Mouse (Mus musculus): Measurements from ENCODE around the gene Atp5g3. TPM values are rescaled to one million over a fixed set of nuclear protein-coding genes. Genes with fewer than 3 reads are reported as not detected.
A peak's percentile ranks its signal among the peaks of the same experiment; 100 is the strongest.

Atp5g3 gene
- polyA plus RNA-seq, 1 experiment = 1,072 TPM

- no peak for TF ChIP-seq POLR2A (IDR thresholded peaks at IDR 0.05; ENCODE audit: borderline replicate concordance, insufficient read depth, low read length)
- TF ChIP-seq CTCF (IDR thresholded peaks at IDR 0.05; ENCODE audit: borderline replicate concordance, insufficient read depth, low read depth, low read length) = no peak
- Histone ChIP-seq H3K4me1 (ENCODE audit: control insufficient read depth, insufficient read depth, low read length) (no peaks in the 10 kb centered on the region; the same call in 1 of the 2 replicates), H3K27ac (ENCODE audit: insufficient read depth, low read length) (no peak overlapping the region), H3K27me3 (ENCODE audit: control insufficient read depth, insufficient read depth, low read length) (no peaks in the 10 kb centered on the region), H3K4me3 (replicated peaks; ENCODE audit: insufficient read depth, low read depth, low read length) (peak overlapping the region; percentile 95)
- 47% methylated on average over 22 of the region's 22 CpGs for WGBS
- DNase-seq = peak; percentile 29 to 32
These were observed 17.5 kb downstream of the Atp5g3 start for GRCm38 (mm10) chr2:73893473-73894270.

- Histone ChIP-seq H3K4me3 (replicated peaks; ENCODE audit: insufficient read depth, low read depth, low read length) (peak within 1 kb of the TSS; percentile 95), H3K27me3 (ENCODE audit: control insufficient read depth, insufficient read depth, low read length) (no peaks in the 10 kb centered on the region), H3K27ac (ENCODE audit: insufficient read depth, low read length) (peak within 1 kb of the TSS; percentile 81), H3K4me1 (ENCODE audit: control insufficient read depth, insufficient read depth, low read length) (no peaks in the 10 kb centered on the region; the same call in 1 of the 2 replicates)
- peak; percentile 99 to 100 for DNase-seq
- WGBS = under 1% methylated on average over 63 of the region's 63 CpGs
- TF ChIP-seq POLR2A (IDR thresholded peaks at IDR 0.05; ENCODE audit: borderline replicate concordance, insufficient read depth, low read length) (peak; percentile 79), CTCF (IDR thresholded peaks at IDR 0.05; ENCODE audit: borderline replicate concordance, insufficient read depth, low read depth, low read length) (no peak)
These were observed 18.4 kb downstream of the Atp5g3 start, which contains the start of gene Atf2 for GRCm38 (mm10) chr2:73892464-73893296. Atf2 (minus strand) TSS chr2:73892639.

GRCm38 (mm10) chr2:73891701-73892463, 19.2 kb downstream of the Atp5g3 start:
- Histone ChIP-seq H3K27ac (ENCODE audit: insufficient read depth, low read length) (peak overlapping the region; percentile 81), H3K4me3 (replicated peaks; ENCODE audit: insufficient read depth, low read depth, low read length) (peak overlapping the region; percentile 91), H3K27me3 (ENCODE audit: control insufficient read depth, insufficient read depth, low read length) (no peaks in the 10 kb centered on the region), H3K4me1 (ENCODE audit: control insufficient read depth, insufficient read depth, low read length) (no peaks in the 10 kb centered on the region; the same call in 1 of the 2 replicates)
- under 1% methylated on average over 53 of the region's 54 CpGs for WGBS
- TF ChIP-seq CTCF (IDR thresholded peaks at IDR 0.05; ENCODE audit: borderline replicate concordance, insufficient read depth, low read depth, low read length) (no peak), POLR2A (IDR thresholded peaks at IDR 0.05; ENCODE audit: borderline replicate concordance, insufficient read depth, low read length) (no peak)
- DNase-seq = no peak

GRCm38 (mm10) chr2:73885997-73886396, 25.1 kb downstream of the Atp5g3 start:
- Histone ChIP-seq H3K27me3 (ENCODE audit: control insufficient read depth, insufficient read depth, low read length) (no peaks in the 10 kb centered on the region), H3K4me1 (ENCODE audit: control insufficient read depth, insufficient read depth, low read length) (no peaks in the 10 kb centered on the region), H3K27ac (ENCODE audit: insufficient read depth, low read length) (no peak overlapping the region), H3K4me3 (replicated peaks; ENCODE audit: insufficient read depth, low read depth, low read length) (no peak overlapping the region)
- no peak for TF ChIP-seq POLR2A (IDR thresholded peaks at IDR 0.05; ENCODE audit: borderline replicate concordance, insufficient read depth, low read length)
- TF ChIP-seq CTCF (IDR thresholded peaks at IDR 0.05; ENCODE audit: borderline replicate concordance, insufficient read depth, low read depth, low read length) = no peak
- DNase-seq = no peak
- 69% methylated on average over 2 of the region's 2 CpGs for WGBS

- WGBS = 45% methylated on average over 2 of the region's 2 CpGs
- Histone ChIP-seq H3K4me1 (ENCODE audit: control insufficient read depth, insufficient read depth, low read length) (no peaks in the 10 kb centered on the region), H3K4me3 (replicated peaks; ENCODE audit: insufficient read depth, low read depth, low read length) (no peak overlapping the region), H3K27me3 (ENCODE audit: control insufficient read depth, insufficient read depth, low read length) (no peaks in the 10 kb centered on the region), H3K27ac (ENCODE audit: insufficient read depth, low read length) (no peak overlapping the region)
- no peak for TF ChIP-seq CTCF (IDR thresholded peaks at IDR 0.05; ENCODE audit: borderline replicate concordance, insufficient read depth, low read depth, low read length)
- no peak for TF ChIP-seq POLR2A (IDR thresholded peaks at IDR 0.05; ENCODE audit: borderline replicate concordance, insufficient read depth, low read length)
- DNase-seq = no peak
These were observed 33.2 kb downstream of the Atp5g3 start for GRCm38 (mm10) chr2:73877891-73878290.

- H3K27me3 ChIP-seq (ENCODE audit: control insufficient read depth, insufficient read depth, low read length) = no peaks in the 10 kb centered on the region
- WGBS = 78% methylated on average over 16 of the region's 16 CpGs
- no peak overlapping the region for H3K27ac ChIP-seq (ENCODE audit: insufficient read depth, low read length)
- no peak overlapping the region for H3K4me3 ChIP-seq (replicated peaks; ENCODE audit: insufficient read depth, low read depth, low read length)
- DNase-seq = peak; percentile 52 to 56
- H3K4me1 ChIP-seq (ENCODE audit: control insufficient read depth, insufficient read depth, low read length) = no peaks in the 10 kb centered on the region
- peak; percentile 18; the same call in 1 of the 2 replicates for TF ChIP-seq CTCF (IDR thresholded peaks at IDR 0.05; ENCODE audit: borderline replicate concordance, insufficient read depth, low read depth, low read length)
- TF ChIP-seq POLR2A (IDR thresholded peaks at IDR 0.05; ENCODE audit: borderline replicate concordance, insufficient read depth, low read length) = no peak
These were observed 43.2 kb downstream of the Atp5g3 start for GRCm38 (mm10) chr2:73867764-73868487.
